Mouse (Mus musculus): ENCODE measurements around the gene Wdfy3.
"Not testable (repeated sequence)": the region's sequence is repeated elsewhere in the genome, so short reads cannot be mapped to it uniquely, and the experiment has no call there.

The Wdfy3 gene

DNA sequence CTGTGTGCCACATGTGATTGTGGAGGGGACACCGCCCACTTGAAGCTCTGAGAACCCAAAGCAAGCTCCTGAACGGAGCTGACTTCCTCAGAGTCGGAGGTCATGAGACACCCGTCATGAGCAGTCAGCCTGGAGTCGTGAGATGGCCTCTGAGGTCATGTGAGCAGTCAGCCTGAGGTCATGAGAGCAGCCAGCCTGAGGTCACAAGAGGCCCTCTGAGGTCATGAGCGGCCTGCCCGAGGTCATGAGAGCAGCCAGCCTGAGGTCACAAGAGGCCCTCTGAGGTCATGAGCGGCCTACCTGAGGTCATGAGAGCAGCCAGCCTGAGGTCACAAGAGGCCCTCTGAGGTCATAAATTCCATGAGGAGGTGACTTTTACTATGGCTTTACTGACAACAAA is 120.4 kb downstream of the Wdfy3 start:
- no peak for DNase-seq (ENCODE audit: extremely low spot score, low read depth, low spot score)

DNA sequence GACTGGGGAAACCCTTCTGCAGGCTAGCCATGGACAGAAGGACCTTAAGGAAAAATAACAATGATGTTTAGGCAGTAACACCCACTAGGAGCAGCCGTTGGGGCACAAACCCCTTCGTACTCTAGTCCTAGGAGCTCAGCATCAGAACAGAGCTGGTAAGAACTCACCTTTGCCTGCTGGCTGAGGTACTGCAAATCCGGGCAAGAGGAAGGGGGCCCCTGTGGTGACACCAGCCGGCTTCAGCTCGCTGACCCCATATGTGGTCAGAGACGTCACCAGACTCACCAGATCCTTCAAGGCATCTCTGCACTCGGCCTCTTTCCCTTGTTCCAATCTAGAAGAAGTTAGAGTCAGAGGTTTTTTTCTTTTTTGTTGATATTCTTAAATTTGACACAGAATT is 121.1 kb downstream of the Wdfy3 start:
- DNase-seq (ENCODE audit: extremely low spot score, low read depth, low spot score): no peak

DNA sequence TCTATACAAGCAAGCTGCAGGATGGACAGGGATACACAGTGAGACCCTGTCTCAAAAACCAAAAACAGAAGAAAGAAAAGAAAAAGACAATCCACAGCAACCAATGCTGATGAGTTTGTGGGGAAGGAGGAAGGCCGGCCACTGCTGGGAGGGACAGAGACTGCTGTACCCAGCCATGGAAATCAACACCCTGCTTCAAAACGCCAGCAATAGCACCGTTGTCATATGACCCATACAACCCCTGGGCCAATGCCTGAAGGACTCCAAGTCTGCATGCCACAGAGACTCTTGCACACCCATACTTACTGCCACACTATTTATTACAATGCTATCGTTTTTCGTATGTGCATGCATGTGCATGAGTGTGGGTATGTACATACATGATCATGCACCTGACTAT is 124.0 kb downstream of the Wdfy3 start:
- no peak for DNase-seq (ENCODE audit: extremely low spot score, low read depth, low spot score)

DNA sequence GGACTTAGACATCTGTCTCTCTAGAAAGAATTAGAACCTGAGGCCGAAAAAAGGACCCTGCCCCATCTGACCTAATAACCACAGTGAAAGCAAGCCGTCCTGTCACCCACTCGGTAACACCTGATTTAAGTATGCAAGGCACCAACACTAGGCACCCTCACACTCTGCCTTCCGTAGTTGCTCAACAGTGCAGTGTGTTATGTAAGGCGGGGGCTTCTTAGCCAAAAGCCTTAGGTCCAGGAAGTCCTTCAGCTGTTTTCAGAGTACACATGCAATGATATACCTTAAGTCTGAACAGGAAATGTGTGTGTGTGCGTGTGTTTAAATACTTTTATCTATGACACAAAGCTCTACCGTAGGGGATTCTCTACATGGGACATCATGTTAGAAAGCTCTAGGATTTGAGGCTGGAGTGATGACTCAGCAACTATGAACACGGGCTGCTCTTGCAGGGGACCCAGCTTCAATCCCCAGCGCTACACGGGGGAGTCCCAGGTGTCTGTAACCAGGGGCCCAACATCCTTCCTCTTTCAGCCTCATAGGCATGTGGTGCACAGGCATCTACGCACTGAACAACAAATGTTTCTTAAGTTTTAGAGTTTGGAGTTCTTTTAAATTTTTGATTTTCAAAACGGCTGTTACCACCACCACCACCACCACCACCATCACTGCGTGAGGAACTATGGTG is 131.7 kb downstream of the Wdfy3 start:
- no peak for DNase-seq (ENCODE audit: extremely low spot score, low read depth, low spot score)

DNA sequence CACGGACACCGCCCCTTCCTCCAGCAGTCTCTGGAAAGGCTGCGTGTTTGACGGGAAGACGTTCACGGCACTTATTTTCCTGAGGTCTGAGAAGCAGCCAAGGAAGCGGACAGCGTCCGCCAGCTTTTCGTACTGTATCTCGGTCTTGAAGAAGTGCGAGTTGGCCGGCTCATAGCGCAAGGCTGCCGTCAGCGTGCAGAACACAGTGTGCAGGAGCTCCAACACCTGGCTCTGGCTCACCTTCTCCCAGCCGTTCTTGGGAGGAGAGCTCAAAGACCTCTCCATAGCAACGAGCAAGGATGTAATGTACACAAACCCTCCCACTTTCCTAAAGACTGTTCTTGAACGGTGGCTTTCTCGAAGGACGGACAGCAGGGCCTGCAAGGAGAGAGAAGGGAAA is 132.4 kb downstream of the Wdfy3 start:
- no peak for DNase-seq (ENCODE audit: extremely low spot score, low read depth, low spot score)

DNA sequence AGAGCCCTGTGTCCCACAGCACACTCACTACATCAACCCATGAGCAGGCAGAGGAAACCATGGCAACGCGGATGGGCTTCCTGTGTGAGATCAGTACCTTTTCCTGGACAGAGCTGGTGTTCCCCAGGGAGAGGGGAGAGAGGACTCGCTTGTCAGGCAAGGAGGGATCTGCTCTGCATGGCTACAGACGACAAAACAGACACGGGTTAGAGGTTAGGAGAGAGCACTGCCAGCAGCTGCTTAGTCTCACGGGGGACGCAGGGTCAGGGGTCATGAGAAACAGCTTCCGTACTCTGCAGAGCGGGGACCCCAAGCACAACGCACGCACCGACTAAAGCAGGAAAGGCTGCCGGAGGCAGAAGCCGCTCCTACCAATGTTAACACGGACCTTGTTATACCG is 133.8 kb downstream of the Wdfy3 start:
- no peak for DNase-seq (ENCODE audit: extremely low spot score, low read depth, low spot score)

DNA sequence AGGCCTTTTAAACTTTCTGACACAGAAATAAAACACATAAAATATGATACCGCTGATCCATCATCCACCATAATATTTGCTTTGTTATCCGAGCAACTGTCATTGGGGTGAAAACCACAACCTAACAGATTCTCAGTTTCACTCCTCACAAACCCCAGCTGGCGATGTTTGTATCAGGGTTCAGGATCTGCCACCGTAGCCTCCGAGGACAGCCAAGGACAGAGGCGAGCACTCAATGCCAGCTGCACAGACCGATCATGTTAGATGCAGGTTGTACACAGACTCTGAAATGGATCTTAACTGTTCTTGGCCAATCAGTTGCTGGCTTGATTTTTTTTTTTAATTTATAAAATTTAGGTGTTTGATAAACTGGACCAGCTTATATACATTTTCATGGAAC is 135.1 kb downstream of the Wdfy3 start:
- no peak for DNase-seq (ENCODE audit: extremely low spot score, low read depth, low spot score)

DNA sequence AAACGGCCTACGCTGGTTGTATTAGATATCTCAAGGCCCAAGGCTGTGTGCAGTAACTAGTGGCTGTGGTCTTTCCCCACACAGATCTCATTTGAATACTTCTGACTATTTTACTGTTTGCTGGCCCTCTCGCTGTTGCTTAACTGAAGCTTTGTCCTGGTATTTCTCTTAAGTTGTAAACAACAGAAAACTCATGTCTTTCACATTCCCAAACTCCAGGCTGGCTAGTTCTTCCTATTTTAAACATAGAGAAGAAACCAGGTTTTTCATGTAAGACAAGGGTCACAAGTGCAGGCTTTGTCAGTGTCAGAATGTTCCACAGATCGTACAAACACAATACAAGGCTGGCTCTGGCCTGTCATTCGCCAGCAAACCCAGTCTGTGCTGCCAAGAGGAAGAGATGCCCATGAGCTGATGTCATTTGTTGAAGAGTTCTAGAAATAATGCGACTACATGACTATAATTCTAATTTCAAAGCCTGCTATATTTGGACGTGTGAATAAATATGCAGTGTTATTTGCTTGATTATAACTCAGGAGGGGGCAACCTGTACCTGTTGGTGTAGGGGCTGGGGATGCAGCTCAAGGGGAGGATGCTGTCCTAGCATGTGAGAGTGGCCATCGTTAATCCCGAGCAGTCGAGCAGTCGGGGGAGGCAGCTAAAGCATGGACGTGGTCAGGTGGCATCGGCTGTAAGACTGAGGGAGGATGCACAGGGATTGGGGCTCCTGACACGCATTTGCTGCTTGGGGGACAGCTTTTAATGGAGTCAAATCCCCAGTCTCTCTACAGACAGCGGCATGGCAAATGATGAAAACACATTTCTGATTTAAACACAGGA is 136.5 kb downstream of the Wdfy3 start:
- no peak for DNase-seq (ENCODE audit: extremely low spot score, low read depth, low spot score)

DNA sequence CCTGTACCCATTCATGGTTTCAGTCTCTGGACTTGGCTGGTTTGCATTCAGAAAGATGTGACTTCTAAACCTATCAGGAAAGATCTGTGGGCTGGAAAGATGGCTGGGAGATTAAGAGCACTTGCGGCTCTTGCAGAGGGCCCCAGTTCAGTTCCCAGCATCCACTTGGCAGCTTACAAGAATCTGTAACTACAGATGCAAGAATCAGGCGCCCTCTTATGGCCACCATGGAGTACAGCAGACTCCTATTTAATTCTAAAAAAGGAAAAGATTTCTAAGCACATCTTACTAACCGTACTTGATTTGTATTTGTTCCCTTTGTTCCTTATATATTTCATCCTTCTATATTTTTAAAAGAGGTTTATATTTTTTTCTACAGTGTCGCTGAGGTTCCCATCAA is 137.7 kb downstream of the Wdfy3 start:
- DNase-seq (ENCODE audit: extremely low spot score, low read depth, low spot score): no peak

DNA sequence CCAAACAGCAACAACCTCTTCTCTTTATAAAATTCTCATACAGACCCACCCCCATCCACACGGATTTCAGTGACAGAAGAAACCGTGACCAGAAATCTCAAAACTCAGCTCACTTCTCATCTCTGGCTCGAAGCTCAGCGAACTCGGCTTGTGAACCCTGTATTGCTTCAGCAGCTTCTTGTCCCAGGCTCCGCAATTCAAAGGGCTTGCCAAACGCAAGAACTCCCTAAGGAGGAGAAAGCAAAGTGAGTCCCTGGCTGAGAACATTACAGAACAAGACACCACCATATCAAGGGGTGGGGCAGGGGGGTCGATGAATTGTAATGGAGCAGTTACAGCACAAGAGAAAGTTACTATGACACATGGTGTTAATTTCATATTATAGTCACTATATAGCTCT is 143.4 kb downstream of the Wdfy3 start:
- DNase-seq (ENCODE audit: extremely low spot score, low read depth, low spot score): no peak

DNA sequence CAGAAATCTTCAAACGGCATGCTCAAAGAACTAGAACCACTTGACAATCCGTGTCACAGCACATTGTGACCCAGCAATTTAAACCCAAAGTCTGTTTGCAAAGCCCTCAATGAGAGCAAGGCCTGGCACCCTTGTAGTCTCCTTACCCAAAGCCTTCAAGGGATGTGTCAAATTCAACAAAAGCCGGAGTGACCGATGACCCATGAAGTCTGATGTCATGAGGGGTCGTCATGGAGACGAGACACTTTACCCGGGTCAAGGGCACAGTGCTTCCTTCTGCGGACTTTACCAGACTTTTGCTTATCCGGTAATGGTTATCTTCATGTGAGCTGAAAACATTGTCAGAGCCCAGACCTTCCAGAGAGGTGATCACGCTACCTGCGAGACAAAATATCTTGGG is 146.0 kb downstream of the Wdfy3 start:
- no peak for DNase-seq (ENCODE audit: extremely low spot score, low read depth, low spot score)

DNA sequence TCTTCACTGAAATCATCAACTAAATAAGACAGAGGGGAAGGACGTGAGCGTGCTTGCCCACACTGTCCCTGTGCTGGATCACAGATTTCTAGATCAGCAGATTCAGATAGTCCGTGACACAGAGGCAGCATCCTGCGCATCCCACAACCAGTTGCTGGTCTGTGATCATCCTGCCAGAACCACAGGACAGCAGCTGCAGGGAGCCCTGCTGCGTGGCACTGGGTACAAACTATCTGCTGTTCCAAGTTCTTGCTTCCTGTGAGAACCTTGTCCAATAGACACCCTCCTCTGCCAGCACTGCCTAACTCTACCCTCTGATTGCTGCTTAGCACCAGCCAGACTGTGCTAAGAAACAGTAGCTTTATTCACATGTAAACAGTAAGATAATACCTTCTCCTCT is 150.2 kb downstream of the Wdfy3 start:
- no peak for DNase-seq (ENCODE audit: extremely low spot score, low read depth, low spot score)

DNA sequence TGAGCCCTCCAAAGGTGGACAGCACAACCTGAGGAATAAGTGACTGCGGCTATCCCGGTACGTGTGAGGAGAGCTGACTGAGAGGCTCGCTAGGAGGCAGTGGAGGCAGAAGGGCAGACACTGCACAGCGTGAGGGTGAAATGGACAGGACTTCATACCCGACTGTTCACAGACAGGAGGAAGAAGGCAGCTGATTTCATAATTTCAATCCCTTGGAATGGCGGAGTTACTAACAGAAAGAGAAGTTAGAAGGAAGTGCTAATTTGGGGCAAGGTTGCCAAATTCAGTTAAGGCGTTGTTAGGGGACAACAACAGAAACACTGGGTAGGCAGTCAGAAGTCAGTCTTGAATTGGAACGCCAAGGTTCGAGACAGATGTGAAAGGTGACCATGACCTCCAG is 160.3 kb downstream of the Wdfy3 start:
- DNase-seq (ENCODE audit: extremely low spot score, low read depth, low spot score): no peak

DNA sequence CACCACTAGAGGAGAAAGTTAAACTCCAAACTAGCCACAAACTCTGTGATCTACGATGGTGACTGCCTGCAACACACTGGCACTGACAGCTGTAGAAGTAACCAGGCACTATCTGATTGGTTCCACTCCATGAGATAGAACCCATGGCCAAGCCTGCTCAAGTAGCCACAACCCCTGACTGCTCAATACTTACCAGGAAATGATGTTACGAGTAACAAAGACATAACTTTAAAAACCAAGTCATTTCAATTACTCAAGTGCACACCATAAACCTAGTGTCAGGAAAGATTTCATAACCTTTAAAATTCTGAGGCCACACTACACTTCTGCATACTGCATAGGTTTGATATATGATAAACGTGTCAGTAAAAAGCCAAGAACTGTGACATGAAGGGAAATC is 164.1 kb downstream of the Wdfy3 start:
- DNase-seq (ENCODE audit: extremely low spot score, low read depth, low spot score): no peak

DNA sequence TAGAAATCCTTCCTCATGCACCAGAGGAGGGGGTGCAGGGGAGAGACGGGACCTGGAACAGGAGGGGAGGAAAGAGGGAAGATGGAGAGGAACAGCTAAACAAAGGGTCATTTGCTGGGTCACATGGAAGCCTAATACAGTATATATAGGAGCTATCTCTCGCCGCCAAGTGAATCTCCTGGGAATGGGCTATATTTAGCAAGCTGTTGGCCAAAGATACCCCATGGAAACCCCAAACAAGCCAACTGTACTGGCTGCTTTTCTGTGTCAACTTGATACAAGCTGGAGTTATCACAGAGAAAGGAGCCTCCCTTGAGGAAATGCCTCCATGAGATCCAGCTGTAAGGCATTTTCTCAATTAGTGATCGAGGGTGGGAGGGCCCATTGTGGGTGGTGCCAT is 164.9 kb downstream of the Wdfy3 start:
- DNase-seq (ENCODE audit: extremely low spot score, low read depth, low spot score): not testable (repeated sequence)

DNA sequence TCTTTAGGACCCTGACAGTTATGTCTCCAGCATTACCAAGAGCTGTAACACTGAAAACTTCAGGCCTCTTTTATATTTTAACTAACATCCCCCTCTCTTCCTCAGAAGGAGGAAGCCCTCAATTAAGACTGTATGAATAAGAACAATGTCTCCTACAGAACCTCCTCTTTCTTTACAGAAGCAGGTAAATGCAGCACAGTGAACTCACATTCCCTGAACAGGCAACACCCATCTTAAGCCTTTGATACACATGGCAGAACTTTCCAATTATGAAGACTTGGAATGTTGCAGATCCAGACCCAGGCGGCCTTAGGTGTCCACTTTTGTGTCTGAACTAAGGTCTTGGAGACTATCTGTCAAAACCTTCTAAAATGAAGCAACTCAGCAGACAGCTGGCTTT is 167.0 kb downstream of the Wdfy3 start:
- no peak for DNase-seq (ENCODE audit: extremely low spot score, low read depth, low spot score)

DNA sequence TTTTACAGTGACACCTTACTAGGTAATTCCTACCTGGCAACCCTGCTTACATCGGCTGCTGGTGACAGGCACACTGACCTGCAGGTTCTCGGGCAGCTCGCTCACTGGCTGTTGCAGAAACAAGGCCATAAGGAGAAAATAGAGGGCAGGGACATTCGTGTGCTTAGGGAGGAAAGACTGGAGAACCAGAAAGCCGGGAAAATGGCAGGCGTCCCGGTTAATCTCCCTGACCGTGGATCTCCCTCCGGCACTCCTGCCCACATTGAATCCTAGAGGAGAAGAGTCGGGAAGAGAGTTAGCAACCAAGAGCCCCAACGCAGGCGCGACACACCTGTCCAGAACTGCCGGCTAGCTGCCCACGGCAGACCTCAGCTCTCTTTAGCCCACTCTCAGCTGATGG is 169.7 kb downstream of the Wdfy3 start:
- no peak for DNase-seq (ENCODE audit: extremely low spot score, low read depth, low spot score)

DNA sequence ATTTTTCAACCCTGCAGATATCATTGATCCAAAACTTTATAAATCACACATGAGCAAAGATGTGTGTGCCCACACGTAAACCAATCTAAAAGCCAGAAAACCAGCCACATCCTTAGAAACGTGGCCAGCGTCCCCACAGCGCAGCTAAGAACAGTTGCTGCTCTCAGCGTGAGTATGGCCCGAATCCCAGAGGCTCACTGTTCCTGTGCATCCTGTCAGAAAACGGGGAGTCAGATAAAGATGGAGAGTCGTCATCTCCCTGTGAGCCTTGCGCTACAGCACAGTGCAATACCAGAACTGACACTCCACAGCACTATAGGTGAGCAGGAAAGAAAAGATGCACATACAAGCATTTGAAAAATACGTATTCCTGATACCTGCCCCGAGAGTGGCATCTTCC is 172.9 kb downstream of the Wdfy3 start:
- no peak for DNase-seq (ENCODE audit: extremely low spot score, low read depth, low spot score)

DNA sequence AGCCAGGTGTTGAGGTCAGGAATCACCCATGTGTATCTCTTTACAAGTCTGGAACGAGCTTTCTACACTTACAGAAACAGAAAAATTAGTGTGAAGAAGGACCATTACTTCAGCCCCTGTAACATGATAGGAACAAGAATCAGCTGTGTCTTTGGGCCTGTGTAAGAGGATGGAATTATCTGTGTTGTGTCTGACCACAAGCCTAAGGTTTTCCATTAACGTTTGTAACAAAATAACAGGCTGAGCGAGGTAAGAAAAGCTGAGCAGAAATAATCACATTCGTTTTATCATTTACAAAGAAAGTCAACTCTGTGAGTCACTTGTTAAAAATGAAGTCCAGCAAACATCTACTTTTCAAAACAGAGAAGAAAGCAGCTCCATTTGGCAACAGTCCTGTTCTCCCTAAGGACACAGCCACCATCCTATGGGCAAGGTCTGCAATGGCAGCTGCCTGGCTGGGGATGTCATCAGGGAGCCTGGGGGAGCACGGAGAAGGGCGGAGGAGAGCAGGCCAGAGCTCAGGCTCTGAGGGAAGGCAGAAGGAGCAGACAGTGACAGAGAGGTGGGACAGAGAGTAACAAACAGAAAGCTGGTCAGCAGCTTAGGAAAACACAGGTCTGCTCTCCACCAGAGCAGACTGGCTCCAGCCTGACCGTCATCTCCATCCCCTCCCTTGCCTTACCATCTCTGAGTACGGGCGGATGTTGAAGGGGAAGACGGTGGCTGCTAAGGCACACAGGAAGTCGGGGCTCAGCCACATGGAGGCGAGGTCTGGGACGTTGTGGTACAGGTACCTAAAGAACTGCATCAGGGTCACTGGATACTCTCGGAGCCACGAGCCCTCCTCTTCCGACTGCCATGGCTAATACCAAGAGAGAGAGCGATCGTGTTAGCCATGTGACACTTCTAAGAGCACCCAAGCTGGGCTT is 173.7 kb downstream of the Wdfy3 start:
- no peak for DNase-seq (ENCODE audit: extremely low spot score, low read depth, low spot score)

DNA sequence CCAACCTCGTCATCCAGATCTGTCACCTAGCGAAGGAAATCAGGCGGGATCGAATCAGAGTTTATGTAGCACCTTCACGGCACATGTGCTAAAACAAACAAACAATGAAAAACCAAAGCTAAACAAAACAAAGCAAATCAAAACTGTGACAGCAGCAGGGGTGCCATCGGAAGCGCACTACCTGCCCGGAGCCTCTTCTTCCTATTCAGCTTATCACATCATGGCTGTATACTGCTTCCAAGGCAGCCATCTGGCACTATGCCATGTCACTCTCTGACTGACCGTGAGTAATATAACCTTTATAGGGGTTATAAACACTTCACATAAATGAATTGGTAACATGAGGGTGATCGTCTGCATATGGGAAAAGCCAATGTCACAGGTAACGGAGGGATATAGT is 174.6 kb downstream of the Wdfy3 start:
- no peak for DNase-seq (ENCODE audit: extremely low spot score, low read depth, low spot score)

DNA sequence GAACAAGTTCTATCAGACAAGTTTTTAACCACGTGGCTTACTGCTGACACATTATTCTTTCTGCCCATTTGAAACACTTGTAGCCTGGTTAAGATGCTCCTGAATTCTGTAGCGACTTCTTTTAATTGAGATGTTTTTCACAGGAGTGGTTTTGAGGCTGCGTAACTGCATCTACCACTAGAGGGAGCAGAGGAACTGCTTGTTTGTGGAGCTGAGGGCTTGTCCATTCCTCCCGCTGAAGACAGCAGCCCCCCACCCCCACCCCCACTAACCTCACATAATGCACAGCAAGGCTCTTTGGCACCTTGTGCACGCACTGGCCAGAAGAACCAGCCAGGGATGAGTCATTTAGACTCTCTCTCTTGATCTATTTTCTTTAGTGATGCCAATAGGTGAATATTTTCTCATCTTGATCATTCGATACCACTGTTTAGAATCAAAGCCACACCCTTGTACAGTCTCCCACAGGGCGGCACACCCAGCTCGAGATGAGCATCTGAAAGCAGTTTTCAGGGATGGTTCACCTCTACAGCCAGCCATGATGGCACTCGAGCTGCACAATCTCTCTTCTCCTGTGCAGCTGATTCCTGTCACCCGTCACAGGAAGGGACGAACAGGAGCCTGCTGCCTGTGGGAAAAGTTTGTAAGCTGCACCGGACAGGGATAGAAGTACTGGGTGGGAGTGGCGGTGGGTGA is 175.8 kb downstream of the Wdfy3 start:
- DNase-seq (ENCODE audit: extremely low spot score, low read depth, low spot score): peak; percentile 5

Measured in hindlimb bud, embryonic 11.5 days (tissue).